Mouse (Mus musculus) kidney, postnatal 25 days (tissue): ENCODE measurements around the gene Prr15l.

Experiments used
- DNase-seq, 2 experiments: peaks; one replicate each; pipeline ENCODE4 v3.0.0; 2021; ENCODE audit warnings: mixed read lengths in 2 of 2

The Prr15l gene

DNA sequence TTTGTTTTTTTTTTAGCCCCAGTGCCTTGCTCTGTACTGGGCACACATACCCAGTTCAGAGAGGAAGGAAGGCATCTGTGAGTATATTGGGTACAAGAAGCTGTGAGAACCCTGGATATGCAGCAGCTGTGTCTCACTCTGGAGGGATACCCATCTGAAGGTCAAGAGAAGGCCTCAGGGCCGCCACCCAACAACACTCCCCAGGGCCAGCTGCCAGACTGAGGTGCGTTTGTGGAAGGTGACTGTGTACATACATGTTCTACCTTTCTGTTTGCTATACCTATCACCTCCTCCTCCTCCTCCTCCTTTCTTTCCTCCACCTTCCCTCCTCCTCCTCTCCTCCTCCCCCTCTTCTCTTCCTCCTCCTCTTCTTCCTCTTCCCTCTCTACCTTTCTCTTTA is at the start of gene Prr15l:
Prr15l (plus strand) TSS at position 17 of the 400 bp plus-strand sequence.
- DNase-seq: peak in 1 of 2 experiments; percentile 59

DNA sequence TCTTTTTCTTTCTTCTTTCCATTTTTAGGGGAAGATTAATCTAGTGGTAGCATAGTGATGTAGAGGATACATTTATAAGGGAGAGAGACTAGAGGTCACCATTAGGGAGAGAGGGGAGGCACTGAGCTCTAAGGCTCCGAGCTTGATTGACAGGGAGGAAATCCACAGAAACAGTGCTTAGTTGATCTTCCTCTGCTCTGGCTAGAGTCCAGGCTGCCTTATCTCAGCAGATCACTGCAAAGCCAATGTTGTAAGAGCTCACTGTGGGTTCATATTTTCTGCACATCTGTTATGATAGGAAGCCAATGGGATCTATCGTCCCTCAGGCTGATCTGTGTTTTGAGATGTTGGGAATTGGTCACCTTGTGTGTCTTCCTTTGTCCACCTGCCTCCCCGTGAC is 49.2 kb upstream of the Prr15l start:
- no peak for DNase-seq

DNA sequence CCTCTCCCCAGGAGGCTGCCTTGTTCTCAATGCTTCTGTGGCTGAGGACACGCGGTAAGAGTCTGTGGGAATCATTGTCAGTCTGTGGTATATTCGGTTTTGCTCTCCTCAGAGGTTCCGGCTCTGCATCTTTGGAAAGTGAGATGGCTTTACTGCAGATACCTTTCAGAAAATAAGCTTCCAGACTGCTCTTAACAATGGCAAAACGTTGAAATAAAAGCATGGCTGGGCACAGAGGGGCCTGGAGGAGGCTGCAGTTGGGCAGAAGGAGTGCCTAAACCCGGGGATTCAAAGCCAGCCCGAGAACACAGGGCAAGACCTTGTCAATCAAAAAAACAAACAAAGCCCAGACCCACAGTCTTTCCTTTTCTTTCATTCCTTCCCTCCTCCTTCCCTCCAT is 48.5 kb upstream of the Prr15l start:
- no peak for DNase-seq

DNA sequence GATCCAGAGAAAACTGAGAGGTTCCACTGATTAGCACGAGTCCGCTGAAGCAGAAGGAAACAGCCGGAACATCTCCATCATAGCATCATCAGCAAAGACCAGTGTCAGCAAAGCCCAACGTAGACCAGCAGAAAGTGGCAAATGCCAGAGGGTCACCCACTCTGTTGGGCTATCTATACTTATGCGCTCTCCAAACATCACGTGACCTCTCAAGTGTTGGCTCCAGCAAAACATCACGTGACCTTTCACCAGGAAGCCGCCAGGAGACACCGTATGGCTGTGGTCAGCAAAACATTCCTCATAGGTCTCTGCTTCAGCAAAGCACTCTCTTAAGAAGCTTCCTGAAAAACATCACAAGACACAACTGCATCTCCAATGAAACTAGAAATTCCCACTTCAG is 47.6 kb upstream of the Prr15l start:
- DNase-seq: no peak

DNA sequence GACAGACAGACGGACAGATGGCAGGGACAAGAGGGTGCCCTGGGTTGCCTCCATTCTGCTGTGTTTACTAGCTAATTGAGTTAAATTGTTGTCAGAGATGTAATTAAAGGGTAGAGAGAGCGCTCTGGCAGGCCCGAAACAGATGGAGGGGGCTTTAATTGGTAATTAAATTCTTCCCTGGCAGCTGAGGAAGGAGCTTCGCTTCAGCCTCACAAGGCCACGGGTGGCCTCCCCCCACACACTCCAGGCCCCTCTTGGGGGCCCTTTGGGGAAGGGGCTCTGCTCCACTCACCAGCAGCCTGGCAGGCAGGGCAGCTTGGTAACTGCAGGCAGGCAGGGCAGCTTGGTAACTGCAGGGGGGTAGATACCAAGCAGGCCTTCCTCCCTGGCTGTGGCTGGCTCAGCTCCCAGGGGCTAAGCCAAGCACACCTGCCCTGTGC is 42.0 kb upstream of the Prr15l start:
- no peak for DNase-seq

DNA sequence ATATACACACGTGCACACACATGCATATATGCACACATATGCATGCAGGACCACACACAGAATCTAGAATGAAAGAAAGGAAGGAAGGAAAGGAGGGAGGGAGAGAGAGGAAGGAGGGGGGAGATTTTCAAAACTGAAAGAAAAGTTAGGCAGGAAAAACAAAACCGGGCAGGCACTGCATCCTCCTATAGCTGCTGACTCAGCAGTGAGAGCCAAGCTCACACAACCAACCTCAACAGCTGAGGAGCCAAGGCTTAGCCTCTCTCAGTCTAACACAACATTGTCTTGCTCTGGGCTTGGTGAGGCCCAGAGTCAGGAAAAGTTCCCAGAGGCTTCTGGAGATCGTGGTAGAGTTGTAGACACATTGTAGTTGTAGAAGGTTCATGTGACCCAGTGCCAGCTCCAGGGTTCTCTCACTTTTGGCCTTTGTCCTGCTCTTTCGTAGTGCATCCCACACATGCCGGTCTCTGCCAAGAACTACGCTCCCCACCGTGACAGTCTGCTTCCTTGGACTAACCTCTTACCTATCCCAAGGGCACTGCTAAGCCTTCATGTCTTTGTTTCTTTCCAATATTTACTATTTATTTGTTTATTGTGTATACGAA is 40.9 kb upstream of the Prr15l start:
- peak; percentile 16 to 53 for DNase-seq

DNA sequence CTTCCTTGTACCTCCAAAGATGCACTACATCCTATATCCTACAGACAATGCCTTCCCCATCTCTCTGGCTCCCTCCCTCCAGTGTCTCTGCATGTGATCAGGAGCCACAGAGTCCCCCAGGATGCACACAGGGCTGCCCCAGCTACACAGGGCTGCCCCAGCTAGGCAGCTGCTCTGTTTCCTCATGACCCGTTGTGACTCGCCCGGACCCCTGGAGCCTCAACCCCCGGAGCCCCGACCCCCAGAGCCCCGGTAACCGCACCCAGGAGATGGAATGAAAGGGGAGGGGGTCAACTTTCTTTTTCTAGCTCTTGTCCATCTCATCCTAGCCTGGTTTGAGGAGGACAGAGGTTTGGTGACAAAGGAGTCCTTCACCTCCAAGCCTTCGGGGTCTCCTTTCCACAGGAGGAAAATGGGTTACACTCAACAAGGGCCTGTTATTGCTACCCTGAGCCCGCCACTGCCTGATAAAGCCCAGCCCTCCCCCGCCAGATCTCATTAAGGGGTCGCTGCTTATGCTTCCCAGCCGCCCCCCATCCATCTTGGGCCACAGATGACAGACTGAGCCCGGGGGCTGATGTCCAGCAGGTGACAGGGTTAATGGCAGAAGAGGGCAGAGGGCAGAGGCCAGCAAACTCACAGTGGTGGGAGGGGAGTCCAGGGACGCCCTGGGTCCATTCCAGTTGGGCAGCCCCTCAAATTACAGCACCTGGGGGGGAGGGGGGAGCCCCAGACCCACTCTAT is 35.9 kb upstream of the Prr15l start:
- no peak for DNase-seq

DNA sequence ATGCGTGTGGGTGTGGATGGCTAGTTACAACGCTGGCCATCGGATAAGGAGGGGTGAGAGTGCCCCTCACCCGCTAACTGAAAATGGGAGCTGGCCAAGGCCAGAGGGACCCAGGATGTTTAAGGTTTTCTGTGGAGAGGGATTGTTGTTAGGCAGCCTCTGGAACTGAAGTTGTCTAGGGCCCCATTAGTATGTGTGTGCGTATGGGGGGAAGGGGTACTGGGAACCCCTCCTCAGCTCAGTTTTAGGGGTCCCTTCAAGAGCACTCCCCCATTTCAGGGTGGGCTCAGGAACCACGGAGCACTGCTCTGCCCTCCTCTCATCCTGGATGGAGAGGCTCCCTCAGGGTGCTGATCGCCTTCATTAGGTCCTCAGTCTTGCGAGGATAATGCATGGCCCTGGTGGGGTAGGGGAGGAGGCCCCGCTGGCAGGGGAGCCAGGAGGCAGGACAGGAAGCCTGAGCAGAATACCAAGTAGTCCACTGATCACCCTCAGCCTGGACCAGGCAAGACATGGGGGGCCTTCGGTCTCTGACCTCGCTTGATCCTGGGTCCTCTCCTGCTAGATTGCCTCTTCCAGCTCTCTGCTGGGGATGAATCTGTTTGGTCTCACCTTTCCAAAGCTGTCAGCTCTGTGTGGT is 34.6 kb upstream of the Prr15l start:
- no peak for DNase-seq

DNA sequence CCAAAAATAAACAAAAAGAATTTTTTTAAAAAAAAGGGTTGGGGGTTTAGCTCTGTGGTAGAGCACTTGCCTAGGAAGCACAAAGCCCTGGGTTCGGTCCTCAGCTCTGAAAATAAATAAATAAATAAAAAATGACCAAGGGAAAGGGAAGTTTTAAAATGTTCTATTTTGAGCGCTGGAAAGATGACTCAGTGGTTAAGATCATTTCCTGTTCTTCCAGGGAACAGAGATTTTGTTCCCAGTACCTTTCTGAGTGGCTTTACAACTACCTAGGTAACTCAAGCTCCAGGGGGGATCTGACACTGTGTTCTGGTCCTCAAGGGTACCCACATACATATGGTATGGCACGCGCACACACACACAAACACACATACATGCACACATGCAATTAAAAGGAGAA is 32.0 kb upstream of the Prr15l start:
- DNase-seq: no peak

DNA sequence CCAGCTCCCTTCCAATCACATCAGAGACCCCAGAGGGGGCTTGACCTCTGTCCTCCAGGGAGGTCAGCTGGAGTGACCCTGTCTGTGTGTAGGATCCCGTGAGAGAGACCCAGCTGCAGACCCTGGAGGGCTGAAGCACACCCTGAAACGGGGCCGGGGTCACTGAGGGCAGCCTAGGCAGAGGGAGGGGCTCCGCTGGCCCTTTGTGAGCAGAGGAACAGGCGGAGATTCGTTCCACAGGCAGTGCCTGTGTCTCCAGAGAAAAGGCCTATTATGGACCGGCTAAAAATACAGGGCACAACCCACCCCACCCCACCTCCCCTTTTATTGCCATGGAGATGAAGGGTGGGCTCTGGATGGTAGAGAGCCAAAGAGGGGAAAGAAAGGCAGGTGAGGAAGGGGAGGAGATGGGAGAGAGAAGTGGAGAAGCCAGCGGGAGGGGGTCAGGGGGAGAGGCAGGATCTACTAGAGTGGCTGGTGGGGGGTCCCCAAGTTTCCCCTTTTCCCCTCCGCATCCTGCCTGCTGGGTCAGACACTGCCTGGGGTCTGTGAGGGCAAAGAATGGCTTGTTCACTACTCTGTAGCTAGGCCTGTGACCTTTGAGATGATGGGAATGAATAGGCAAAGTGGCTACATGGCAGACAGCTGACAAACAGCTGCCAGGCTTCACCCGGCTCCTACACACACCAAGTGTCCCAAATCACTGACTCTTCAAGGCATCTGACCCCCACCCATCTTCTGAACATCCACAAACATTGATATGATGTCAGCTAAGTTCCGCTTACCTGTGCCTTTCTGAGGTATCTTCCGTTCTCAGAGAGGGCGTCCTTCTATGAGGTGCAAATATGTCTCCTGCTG is 28.2 kb upstream of the Prr15l start:
- DNase-seq: no peak

DNA sequence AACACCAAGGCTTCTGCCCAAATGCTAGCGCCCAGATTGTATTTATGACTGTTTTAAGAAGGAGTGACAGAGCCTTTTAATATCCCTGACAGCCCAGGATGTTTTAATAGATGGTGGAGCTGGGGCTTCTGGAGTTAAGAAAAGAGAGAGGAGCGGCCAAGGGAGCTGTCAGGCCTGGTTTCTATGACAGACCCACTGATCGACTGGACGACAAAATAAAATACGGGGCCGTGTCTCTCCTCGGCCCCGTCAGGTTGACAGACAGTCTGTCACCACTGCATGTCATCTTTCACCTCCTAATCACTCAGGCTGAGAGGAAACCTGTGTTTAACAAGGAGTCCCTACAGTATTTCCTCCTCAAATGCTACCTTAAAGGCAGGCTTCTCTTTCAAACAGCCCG is 26.6 kb upstream of the Prr15l start:
- no peak for DNase-seq

DNA sequence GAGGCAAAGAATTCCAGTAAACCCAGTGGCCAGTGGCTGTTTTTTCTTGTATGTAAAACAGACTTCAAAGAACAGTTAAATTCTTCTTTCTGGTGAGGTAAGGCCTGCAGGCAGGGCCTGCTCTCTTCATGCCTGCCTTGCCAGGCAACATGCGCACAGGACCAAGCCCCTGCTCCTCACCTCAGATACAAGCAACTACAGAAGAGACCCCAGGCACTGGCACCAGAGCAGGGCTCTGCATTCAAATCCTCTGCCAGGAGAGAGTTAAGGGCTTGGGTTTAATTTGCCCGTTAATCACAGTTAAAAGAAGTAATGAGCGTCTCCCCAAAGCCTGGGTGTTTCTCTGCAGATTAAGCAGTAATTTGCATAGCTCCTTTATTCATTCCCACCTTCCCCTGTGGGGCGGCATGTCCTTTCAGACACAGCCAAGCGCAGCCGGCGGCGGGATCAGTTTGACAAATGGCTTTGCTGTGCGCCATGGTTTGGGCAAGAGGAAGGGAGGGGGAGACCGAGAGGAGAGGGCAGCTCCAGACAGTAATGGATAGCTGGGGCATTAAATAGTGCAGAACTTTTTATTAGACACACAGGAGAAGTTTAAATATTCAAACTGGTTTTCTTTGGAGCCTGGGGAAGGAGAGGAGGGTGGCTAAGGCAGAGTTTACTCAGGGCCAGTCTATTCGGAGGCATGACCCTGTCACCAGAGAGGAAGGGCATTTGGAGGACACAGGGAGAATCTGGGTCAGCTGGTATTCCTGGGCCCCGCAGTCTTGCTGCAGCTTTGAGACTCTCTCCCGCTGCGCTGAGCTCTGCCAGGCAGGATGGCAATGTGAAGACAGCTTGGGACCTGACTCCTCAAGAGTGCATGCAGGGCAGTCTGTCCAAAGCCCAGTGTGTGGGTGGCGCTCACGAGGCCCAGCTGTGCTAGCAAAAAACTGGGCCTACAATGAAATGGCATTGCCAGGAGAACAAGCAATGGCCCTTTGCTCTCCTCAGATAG is 25.0 kb upstream of the Prr15l start:
- DNase-seq: peak; percentile 43 to 63

DNA sequence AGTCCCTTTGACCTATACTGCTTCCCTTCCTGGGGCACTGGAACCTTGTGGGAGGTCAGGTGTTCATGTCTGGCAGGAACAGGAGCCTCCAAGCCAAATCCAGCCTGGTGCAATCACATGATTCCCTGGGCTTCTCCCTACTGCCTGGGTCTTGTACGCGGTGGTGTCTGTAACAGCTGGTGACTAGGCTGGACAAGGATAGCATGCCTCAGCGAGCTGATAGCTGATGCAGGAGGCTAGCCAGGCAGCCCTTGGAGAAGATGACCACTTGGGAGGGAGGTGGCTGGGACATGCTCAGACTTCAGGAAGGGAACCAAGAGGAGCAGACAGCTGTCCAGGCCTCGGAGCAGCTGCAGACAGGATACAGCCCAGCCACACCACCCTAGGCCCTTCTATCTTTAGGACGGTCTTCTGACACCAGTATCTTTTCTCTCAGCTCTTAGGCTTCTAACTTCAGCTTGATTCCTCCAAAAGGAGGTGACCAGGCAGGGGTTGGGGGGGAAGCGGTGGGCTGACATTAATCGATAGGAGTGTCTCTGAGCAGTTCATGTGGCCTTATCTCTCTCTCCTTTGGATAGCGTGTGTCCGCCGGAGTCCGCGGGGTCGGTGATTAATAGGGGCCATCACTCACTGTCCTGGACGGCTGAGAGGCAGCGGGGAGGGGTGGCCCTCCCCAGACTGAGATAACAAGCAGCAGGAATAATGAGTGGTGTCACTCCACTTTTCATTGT is 21.3 kb upstream of the Prr15l start:
- DNase-seq: peak; percentile 43 to 76

DNA sequence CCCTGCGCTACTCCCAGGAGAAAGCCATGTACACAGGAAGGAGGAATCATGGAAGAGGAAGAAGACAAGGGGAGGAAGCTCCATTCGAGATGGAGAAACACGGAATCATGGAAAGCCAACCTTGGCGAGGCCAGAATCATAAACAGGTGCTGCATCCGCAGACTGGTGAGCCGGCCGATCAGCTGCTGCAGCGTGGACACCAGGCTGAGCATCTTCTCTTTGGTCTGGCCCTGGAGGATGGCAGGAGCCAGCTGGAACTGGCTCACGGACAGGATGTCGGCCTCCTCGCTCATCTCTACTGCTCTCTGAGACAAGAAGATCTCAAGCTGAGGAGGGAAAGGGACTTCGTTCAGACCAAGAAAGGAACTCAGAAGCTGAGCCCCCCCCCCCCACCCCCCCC is 19.3 kb upstream of the Prr15l start:
- DNase-seq: no peak

DNA sequence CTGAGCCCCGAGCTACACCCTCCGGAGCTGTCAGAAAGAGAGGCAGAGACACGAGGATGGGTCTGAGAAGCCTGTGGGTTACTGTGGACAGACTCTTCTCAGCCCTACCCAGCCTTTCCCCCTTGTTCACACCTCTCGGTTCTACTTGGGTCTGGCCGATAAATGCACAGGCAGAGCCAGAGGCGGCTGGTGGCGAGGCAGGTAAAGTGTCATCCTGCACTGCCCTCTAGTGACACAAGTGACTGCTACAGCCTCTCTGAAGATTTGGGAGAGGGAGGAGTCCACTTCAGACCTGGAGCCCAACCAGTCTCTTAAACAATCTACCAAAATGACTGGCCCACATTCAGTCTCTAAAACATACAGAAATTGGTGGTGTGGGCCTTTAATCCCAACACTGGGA is 17.9 kb upstream of the Prr15l start:
- DNase-seq: peak; percentile 82 to 87

DNA sequence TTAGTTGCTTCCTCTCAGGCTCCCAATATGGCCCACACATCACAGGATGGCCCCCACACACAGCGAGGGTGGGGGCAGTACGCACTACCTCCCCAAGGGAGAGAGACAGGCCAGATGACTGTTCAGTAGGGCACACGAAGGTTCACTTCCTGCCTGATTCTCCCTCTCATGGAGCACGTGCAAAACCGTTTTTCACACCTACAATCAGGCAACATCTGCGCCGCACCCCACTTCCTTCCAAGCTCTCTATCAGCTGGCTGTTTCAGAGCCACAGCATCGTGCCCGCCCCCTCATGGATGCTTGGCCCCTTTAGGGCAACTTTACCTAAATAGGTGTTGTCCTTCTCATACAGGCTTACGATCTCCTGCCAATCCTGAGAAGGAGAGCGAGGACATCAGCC is 15.2 kb upstream of the Prr15l start:
- peak in 1 of 2 experiments; percentile 31 for DNase-seq

DNA sequence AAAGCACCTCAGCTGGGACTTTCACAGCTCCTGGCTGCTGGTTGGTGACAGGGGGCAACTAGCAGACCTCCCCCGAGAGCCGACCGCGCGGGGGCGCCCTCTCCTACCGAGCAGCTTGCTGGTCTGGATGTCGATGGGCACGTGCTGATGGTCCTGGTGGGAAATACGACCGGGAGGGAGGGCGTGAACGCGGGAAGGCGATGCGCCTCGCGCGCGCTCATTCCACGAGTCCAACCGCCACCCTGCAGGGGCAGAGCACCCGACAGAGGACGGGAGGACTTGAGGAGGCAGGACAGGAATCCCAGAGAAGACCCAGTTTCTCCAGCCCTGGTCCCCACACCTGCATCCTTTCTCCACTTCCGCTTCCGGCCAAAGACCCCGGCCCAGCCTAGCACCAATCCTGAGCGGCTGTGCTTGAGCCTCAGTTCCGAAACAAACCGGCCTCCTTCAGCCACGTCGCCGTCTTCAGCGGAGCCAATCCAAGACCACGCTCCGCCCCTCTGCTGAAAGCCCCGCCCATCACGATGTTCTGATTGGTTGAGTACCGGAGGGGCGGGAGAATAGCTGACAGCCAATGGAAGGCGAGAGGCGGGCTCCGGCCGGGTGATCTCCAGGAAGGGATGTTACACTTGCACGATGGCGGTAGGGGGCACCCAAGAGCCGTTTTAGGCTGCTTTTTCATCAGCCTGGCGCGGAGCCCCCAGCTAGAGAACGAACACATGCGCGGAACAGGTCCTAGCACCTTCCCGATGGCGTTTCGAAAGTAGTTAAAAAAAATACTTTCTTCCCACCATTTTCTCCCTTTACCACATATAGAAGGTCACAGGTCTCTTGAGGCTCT is 11.6 kb upstream of the Prr15l start, which contains the start of gene Cdk5rap3:
Cdk5rap3 (minus strand) TSS at position 453 of the 841 bp plus-strand sequence.
- DNase-seq: peak; percentile 99 to 100

DNA sequence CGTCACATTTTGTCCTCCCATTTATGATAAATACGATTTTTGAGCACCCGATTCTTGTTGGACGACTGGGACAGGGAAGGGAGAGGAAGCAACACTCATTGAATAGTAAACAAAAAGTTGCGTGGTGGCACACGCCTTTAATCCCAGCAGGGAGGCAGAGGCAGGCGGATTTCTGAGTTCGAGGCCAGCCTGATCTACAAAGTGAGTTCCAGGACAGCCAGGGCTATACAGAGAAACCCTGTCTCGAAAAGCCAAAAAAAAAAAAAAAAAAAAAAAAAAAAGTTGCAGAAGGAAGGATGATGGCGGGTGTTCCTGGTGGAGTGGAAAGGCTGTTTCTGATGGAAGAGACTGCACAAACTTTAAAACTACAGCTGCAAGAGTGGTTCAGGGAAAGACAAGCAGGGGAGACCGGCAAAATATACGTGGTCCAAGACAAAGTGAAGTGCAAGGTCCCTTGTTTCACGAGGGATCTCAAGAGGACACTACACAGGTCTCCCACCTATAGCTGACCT is 11.0 kb upstream of the Prr15l start:
- no peak for DNase-seq

DNA sequence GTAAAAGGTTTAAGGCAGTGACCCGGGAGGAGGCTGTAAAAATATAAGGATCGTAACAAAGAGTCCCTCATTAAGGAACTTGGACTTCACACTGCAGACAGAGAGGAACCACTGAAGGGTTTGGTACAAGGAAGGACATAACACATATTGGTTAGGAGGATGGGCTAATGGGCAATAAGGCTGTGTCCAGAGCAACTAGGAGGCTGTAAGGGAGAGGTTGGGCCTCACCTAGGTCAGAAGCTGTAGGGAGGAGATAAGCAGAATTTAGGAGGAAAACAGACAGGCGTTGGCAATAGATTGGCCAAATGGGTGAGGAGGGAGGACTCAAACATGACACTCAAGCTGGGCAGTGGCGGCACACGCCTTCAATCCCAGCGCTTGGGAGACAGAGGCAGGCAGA is 10.5 kb upstream of the Prr15l start:
- DNase-seq: no peak

DNA sequence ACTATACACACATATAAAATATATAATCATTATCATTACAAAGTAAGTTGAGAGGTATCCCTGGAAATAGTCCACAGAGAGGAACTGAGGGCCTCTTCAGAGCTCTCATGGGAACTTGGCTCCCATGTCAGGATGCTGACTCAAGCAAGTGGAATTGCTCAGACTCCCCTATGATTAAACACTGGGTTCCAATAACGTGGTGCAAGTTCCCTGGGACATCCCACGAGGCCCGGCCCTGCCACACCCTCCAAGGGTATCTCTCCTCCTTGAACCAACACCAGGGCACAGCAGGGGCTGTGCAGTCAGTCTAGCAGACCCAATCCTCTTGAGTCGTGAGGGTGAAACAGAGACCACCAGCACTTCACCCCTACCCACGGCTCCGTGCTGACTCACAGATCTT is 8.9 kb upstream of the Prr15l start:
- DNase-seq: no peak
